Mouse (Mus musculus) cortical plate, adult 2 months (tissue): ENCODE measurements around the gene Tomm34.
A peak's percentile ranks its signal among the peaks of the same experiment; 100 is the strongest.

Experiments
- CTCF ChIP-seq: fragments of 200-500 bp; IDR thresholded peaks from 2 replicates; pipeline ENCODE4 v1.5.1; 2011; ENCODE audit warnings: mild to moderate bottlenecking, control low read depth, low read length; ENCODE audit not compliant: insufficient read depth; ENCODE audit errors: extremely low read depth
- POLR2A ChIP-seq: fragments of 200-500 bp; IDR thresholded peaks from 2 replicates; pipeline ENCODE4 v1.6.1; 2011; ENCODE audit warnings: mild to moderate bottlenecking, low read length, control low read depth; ENCODE audit not compliant: insufficient read depth; ENCODE audit errors: extremely low read depth

- TF ChIP-seq CTCF: peak; percentile 90
- no peak for TF ChIP-seq POLR2A
Measured at GRCm38 (mm10) chr2:164103501-164103900, 32.5 kb upstream of the Tomm34 start.
